Mouse (Mus musculus): ENCODE data around the gene Epn1.

GRCm38 (mm10) chr7:5037467-5037866 lies 42.6 kb upstream of the Epn1 start:
- TF ChIP-seq POLR2A (IDR thresholded peaks at IDR 0.05; ENCODE audit: control insufficient read depth in 1 of 2, insufficient read depth in 1 of 2, low read depth in 1 of 2, low read length in 2 of 2, poor library complexity in 1 of 2) (no peak), CTCF (IDR thresholded peaks at IDR 0.05 in 2 of 3, conservative IDR thresholded peaks at IDR 0.05 in 1 of 3; ENCODE audit: control insufficient read depth in 1 of 3, insufficient read depth in 1 of 3, low read depth in 2 of 3, low read length in 3 of 3, poor library complexity in 1 of 3, severe bottlenecking in 1 of 3) (no peak)

All from MEL (cell line).